Comparison of ENCODE assay signal across 1 mouse cellular context in the genomic region with DNA sequence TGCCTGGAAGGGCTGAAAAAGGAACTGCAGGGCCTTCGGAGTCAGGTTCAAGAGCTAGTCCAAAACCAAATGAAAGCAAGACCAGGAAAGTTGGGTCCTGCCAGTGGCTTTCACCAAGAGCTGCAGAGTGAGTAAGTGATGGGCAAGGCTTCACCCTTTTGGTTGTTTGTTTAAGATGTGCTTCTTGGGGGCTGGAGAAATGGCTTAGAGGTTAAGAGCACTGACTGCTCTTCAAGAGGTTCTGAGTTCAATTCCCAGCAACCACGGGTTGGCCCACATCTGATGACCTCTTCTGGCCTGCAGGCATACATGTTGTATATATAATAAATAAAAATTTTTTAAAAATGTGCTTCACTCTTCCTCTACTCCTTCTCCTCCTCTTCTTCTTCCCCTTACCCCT.
TF ChIP-seq lines count a peak whose summit lies in the region.

No protein-coding gene starts in this region.

TF ChIP-seq in CH12.LX, 34 proteins besides CTCF, POLR2A, EP300 and RAD21:
- no peak for TF ChIP-seq ZNF384 (IDR thresholded peaks at IDR 0.05; ENCODE audit: low read depth, low read length)
- no peak for TF ChIP-seq JUND (conservative IDR thresholded peaks at IDR 0.05; ENCODE audit: low read depth, low read length)
- no peak for TF ChIP-seq NRF1 (IDR thresholded peaks at IDR 0.05; ENCODE audit: low read depth, low read length)
- no peak for TF ChIP-seq KAT2A (IDR thresholded peaks at IDR 0.05; ENCODE audit: insufficient replicate concordance, low read length)
- no peak for TF ChIP-seq USF1 (IDR thresholded peaks at IDR 0.05; ENCODE audit: low read depth, low read length)
- peak; percentile 96 for TF ChIP-seq TBP (conservative IDR thresholded peaks at IDR 0.05; ENCODE audit: low read depth, low read length)
- TF ChIP-seq CHD1 (IDR thresholded peaks at IDR 0.05; ENCODE audit: low read depth, low read length), result no peak
- TF ChIP-seq MXI1 (IDR thresholded peaks at IDR 0.05; ENCODE audit: low read depth, low read length), result no peak
- no peak for TF ChIP-seq SIN3A (IDR thresholded peaks at IDR 0.05; ENCODE audit: low read length)
- peak; percentile 73 for TF ChIP-seq ELF1 (IDR thresholded peaks at IDR 0.05; ENCODE audit: low read depth, low read length)
- TF ChIP-seq ETS1 (conservative IDR thresholded peaks at IDR 0.05; ENCODE audit: low read depth, low read length), result no peak
- 0 out of 2 replicates have a peak, but pooled peaks have one; percentile 4 for TF ChIP-seq MAFK (IDR thresholded peaks at IDR 0.05; ENCODE audit: insufficient replicate concordance, low read length)
- no peak for TF ChIP-seq CHD2 (IDR thresholded peaks at IDR 0.05; ENCODE audit: low read length)
- no peak for TF ChIP-seq POLR2AphosphoS2 (IDR thresholded peaks at IDR 0.05; ENCODE audit: low read depth, low read length)
- 0 out of 2 replicates have a peak, but pooled peaks have one; percentile 9 for TF ChIP-seq MYC (IDR thresholded peaks at IDR 0.05; ENCODE audit: low read depth, low read length)
- 0 out of 2 replicates have a peak, but pooled peaks have one; percentile 2 for TF ChIP-seq TCF12 (IDR thresholded peaks at IDR 0.05; ENCODE audit: low read depth, low read length)
- TF ChIP-seq ZKSCAN1 (IDR thresholded peaks at IDR 0.05; ENCODE audit: borderline replicate concordance, low read depth, low read length), result no peak
